Mouse (Mus musculus) lung, embryonic 14.5 days (tissue): Measurements from ENCODE around the gene 2010111I01Rik. TPM values are rescaled to one million over a fixed set of nuclear protein-coding genes. Genes with fewer than 3 reads are reported as not detected.
A peak's percentile ranks its signal among the peaks of the same experiment; 100 is the strongest.

ENCODE experiments used
- ATAC-seq: fragments of 200-750 bp; cut with Nextera tagmentation; 2 replicates; pipeline ENCODE4 v1.8.0; 2017; ENCODE audit warnings: mild to moderate bottlenecking, moderate TSS enrichment, moderate library complexity; ENCODE audit not compliant: insufficient read depth
- DNase-seq: peaks from one replicate; pipeline ENCODE4 v3.0.0-alpha.2; 2015
- H3K27ac ChIP-seq: fragments of 300-500 bp; sonication (generic); 2 replicates; pipeline ENCODE4 v1.5.1; 2014; ENCODE audit warnings: low read depth, mild to moderate bottlenecking, moderate library complexity
- H3K27me3 ChIP-seq: fragments of 300-500 bp; sonication (generic); 2 replicates; pipeline ENCODE4 v1.6.1; 2014; ENCODE audit warnings: low read length, control low read depth; ENCODE audit not compliant: insufficient read depth
- H3K36me3 ChIP-seq: fragments of 300-500 bp; sonication (generic); 2 replicates; pipeline ENCODE4 v1.6.1; 2014; ENCODE audit warnings: control low read depth; ENCODE audit not compliant: insufficient read depth
- H3K4me1 ChIP-seq: fragments of 300-500 bp; sonication (generic); 2 replicates; pipeline ENCODE4 v1.6.1; 2014; ENCODE audit warnings: antibody characterized with exemption, control low read depth; ENCODE audit not compliant: insufficient read depth
- H3K4me2 ChIP-seq: fragments of 300-500 bp; sonication (generic); 2 replicates; pipeline ENCODE4 v1.6.1; 2014; ENCODE audit warnings: mild to moderate bottlenecking
- H3K4me3 ChIP-seq: fragments of 300-500 bp; sonication (generic); 2 replicates; pipeline ENCODE4 v1.5.1; 2014; ENCODE audit warnings: low read depth, low read length
- H3K9ac ChIP-seq: fragments of 300-500 bp; sonication (generic); 2 replicates; pipeline ENCODE4 v1.6.1; 2014
- H3K9me3 ChIP-seq: fragments of 300-500 bp; sonication (generic); 2 replicates; pipeline ENCODE4 v1.6.1; 2016; ENCODE audit warnings: low read depth, low read length, control low read depth
- CTCF ChIP-seq: IDR thresholded peaks from 2 replicates; pipeline ENCODE4 v1.5.1; 2016; ENCODE audit warnings: antibody characterized with exemption, low read depth
- WGBS: fragments of 180-500 bp; shearing (Covaris S2); extraction: QIAGEN DNeasy Blood & Tissue Kit; methylation state at CpG from one replicate; pipeline ENCODE4 v1.1.7; 2014; 5-methylcytosine and 5-hydroxymethylcytosine counted together
- polyA plus RNA-seq: library from polyadenylated mRNA; unstranded; fragments of >200 nt; fragmentation: Nextera tagmentation; extraction: Ambion mirVana; gene quantifications from 2 replicates; pipeline ENCODE4 v1.2.1, GENCODE M21; 2014

2010111I01Rik gene
- polyA plus RNA-seq, 1 experiment from 2014 or later = 156 TPM

- Histone ChIP-seq H3K9ac (no peak overlapping the region), H3K4me1 (no peaks in the 10 kb centered on the region; the same call in 1 of the 2 replicates), H3K27ac (peak overlapping the region; percentile 46; the same call in 1 of the 2 replicates), H3K27me3 (no peaks in the 10 kb centered on the region), H3K36me3 (no peaks in the 10 kb centered on the region), H3K9me3 (no peaks in the 10 kb centered on the region), H3K4me2 (no peak overlapping the region), H3K4me3 (no peak overlapping the region)
- DNase-seq = no peak
- ATAC-seq = no peak
- 77% methylated on average over 10 of the region's 10 CpGs for WGBS
- no peak for TF ChIP-seq CTCF
Observed at GRCm38 (mm10) chr13:63139463-63140226, 175.0 kb downstream of the 2010111I01Rik start.

- 75% methylated on average over 6 of the region's 6 CpGs for WGBS
- Histone ChIP-seq H3K4me3 (no peak overlapping the region), H3K4me2 (no peak overlapping the region), H3K9me3 (no peaks in the 10 kb centered on the region), H3K27me3 (no peaks in the 10 kb centered on the region), H3K9ac (no peak overlapping the region), H3K4me1 (no peaks in the 10 kb centered on the region; the same call in 1 of the 2 replicates), H3K36me3 (no peaks in the 10 kb centered on the region), H3K27ac (no peak overlapping the region)
- TF ChIP-seq CTCF = no peak
- DNase-seq (no peak), ATAC-seq (no peak)
Observed at GRCm38 (mm10) chr13:63140784-63141183, 176.1 kb downstream of the 2010111I01Rik start.

GRCm38 (mm10) chr13:63141275-63141674 lies 176.6 kb downstream of the 2010111I01Rik start:
- no peaks in the 10 kb centered on the region for H3K9me3 ChIP-seq
- H3K4me2 ChIP-seq = no peak overlapping the region
- ATAC-seq = no peak
- no peak overlapping the region for H3K27ac ChIP-seq
- H3K9ac ChIP-seq = no peak overlapping the region
- TF ChIP-seq CTCF = no peak
- H3K4me3 ChIP-seq = no peak overlapping the region
- no peaks in the 10 kb centered on the region for H3K36me3 ChIP-seq
- no peaks in the 10 kb centered on the region; the same call in 1 of the 2 replicates for H3K4me1 ChIP-seq
- DNase-seq = no peak
- no peaks in the 10 kb centered on the region for H3K27me3 ChIP-seq

GRCm38 (mm10) chr13:63146604-63147188 lies 182.0 kb downstream of the 2010111I01Rik start:
- no peak for DNase-seq
- H3K4me1 ChIP-seq = no peaks in the 10 kb centered on the region
- H3K4me3 ChIP-seq = no peak overlapping the region
- no peaks in the 10 kb centered on the region for H3K27me3 ChIP-seq
- no peak overlapping the region for H3K27ac ChIP-seq
- TF ChIP-seq CTCF = no peak
- no peak overlapping the region for H3K4me2 ChIP-seq
- 35% methylated on average over 4 of the region's 4 CpGs for WGBS
- no peak for ATAC-seq
- no peaks in the 10 kb centered on the region for H3K9me3 ChIP-seq
- H3K36me3 ChIP-seq = no peaks in the 10 kb centered on the region
- no peak overlapping the region for H3K9ac ChIP-seq

GRCm38 (mm10) chr13:63148157-63148556 lies 183.5 kb downstream of the 2010111I01Rik start:
- no peak for TF ChIP-seq CTCF
- 74% methylated on average over 1 of the region's 1 CpGs for WGBS
- no peak overlapping the region for H3K27ac ChIP-seq
- no peak for ATAC-seq
- no peaks in the 10 kb centered on the region for H3K4me1 ChIP-seq
- no peaks in the 10 kb centered on the region for H3K9me3 ChIP-seq
- H3K4me3 ChIP-seq = no peak overlapping the region
- H3K27me3 ChIP-seq = no peaks in the 10 kb centered on the region
- H3K4me2 ChIP-seq = no peak overlapping the region
- H3K36me3 ChIP-seq = no peaks in the 10 kb centered on the region
- DNase-seq = no peak
- H3K9ac ChIP-seq = no peak overlapping the region

GRCm38 (mm10) chr13:63150470-63151020 lies 185.9 kb downstream of the 2010111I01Rik start:
- no peak overlapping the region for H3K4me2 ChIP-seq
- DNase-seq = no peak
- H3K27ac ChIP-seq = no peak overlapping the region
- 32% methylated on average over 2 of the region's 2 CpGs for WGBS
- no peaks in the 10 kb centered on the region for H3K36me3 ChIP-seq
- no peak for TF ChIP-seq CTCF
- H3K9ac ChIP-seq = no peak overlapping the region
- peaks cover 12% of the 10 kb centered on the region for H3K4me1 ChIP-seq
- no peak for ATAC-seq
- H3K4me3 ChIP-seq = no peak overlapping the region
- H3K27me3 ChIP-seq = no peaks in the 10 kb centered on the region
- no peaks in the 10 kb centered on the region for H3K9me3 ChIP-seq

GRCm38 (mm10) chr13:63151028-63151738 lies 186.5 kb downstream of the 2010111I01Rik start:
- no peaks in the 10 kb centered on the region for H3K36me3 ChIP-seq
- no peak for TF ChIP-seq CTCF
- WGBS = 78% methylated on average over 9 of the region's 9 CpGs
- DNase-seq = no peak
- no peaks in the 10 kb centered on the region for H3K9me3 ChIP-seq
- H3K4me2 ChIP-seq = no peak overlapping the region
- H3K4me3 ChIP-seq = no peak overlapping the region
- no peak overlapping the region for H3K27ac ChIP-seq
- H3K27me3 ChIP-seq = no peaks in the 10 kb centered on the region
- ATAC-seq = no peak
- H3K9ac ChIP-seq = no peak overlapping the region
- H3K4me1 ChIP-seq = peaks cover 12% of the 10 kb centered on the region
